Mouse (Mus musculus) bone marrow, adult 2 months (tissue): Measurements from ENCODE around the gene Cebpb.

ENCODE experiments used
- CTCF ChIP-seq: fragments of 200-500 bp; IDR thresholded peaks from 2 replicates; pipeline ENCODE4 v1.5.1; 2011; ENCODE audit warnings: low read length, control low read depth; ENCODE audit not compliant: control insufficient read depth, insufficient read depth
- POLR2A ChIP-seq: fragments of 200-500 bp; IDR thresholded peaks from 2 replicates; pipeline ENCODE4 v1.6.1; 2011; ENCODE audit warnings: low read depth, mild to moderate bottlenecking, control low read depth, low read length, borderline replicate concordance; ENCODE audit not compliant: control insufficient read depth

- TF ChIP-seq POLR2A (no peak), CTCF (no peak)
Measured at GRCm38 (mm10) chr2:167730036-167730435, 41.3 kb downstream of the Cebpb start.
